Mouse (Mus musculus): ENCODE data around the gene Cib1. TPM values are rescaled to one million over a fixed set of nuclear protein-coding genes. Genes with fewer than 3 reads are reported as not detected.

Gene Cib1
- polyA plus RNA-seq, 1 experiment from 2014 or later = 526 TPM

- Histone ChIP-seq H3K27me3 (replicated peaks; ENCODE audit: control insufficient read depth, insufficient read depth, low read length) (no peaks in the 10 kb centered on the region), H3K9me3 (ENCODE audit: control insufficient read depth) (no peaks in the 10 kb centered on the region), H3K4me2 (replicated peaks; ENCODE audit: low read depth) (peak overlapping the region; percentile 88), H3K27ac (ENCODE audit: low read depth, low read length) (0 out of 2 replicates have a peak overlapping the region, but pooled peaks have one; percentile 98), H3K36me3 (ENCODE audit: control insufficient read depth, insufficient read depth) (peaks cover 34% of the 10 kb centered on the region), H3K4me1 (replicated peaks; ENCODE audit: control insufficient read depth, insufficient read depth, low read length) (0 out of 2 replicates have a peak, but pooled peaks cover 4% of the 10 kb centered on the region), H3K9ac (ENCODE audit: low read depth, low read length) (no peak overlapping the region), H3K4me3 (ENCODE audit: low read depth, low read length) (no peak overlapping the region)
- no peak for TF ChIP-seq CTCF (IDR thresholded peaks at IDR 0.05; ENCODE audit: low read depth)
- WGBS = 54% methylated on average over 6 of the region's 6 CpGs
- ATAC-seq = no peak
Measured at GRCm38 (mm10) chr7:80230196-80230595, 2.4 kb downstream of the Cib1 start.

DNA sequence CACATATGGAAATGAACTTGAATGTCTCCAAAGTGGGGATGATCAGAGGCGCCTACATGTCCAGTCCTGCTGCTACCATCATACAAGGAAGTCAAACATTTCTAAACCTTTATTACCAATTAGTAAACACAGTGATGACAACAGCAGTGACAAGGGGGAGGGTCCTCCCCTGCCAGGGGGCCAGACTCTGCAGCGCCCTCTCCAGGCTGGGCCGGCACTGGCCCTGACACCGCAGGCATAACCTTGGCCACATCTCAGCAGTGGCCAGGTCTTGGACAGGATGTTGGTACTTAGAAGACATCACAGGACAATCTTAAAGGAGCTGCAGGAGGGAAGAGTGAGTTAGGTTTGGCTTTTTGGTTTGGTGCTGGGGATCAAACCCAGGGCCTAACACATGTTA lies 5.5 kb downstream of the Cib1 start:
- Histone ChIP-seq H3K4me2 (replicated peaks; ENCODE audit: low read depth) (no peak overlapping the region), H3K9me3 (ENCODE audit: control insufficient read depth) (no peaks in the 10 kb centered on the region), H3K27ac (ENCODE audit: low read depth, low read length) (no peak overlapping the region; the same call in 1 of the 2 replicates), H3K9ac (ENCODE audit: low read depth, low read length) (no peak overlapping the region), H3K4me3 (ENCODE audit: low read depth, low read length) (no peak overlapping the region), H3K4me1 (replicated peaks; ENCODE audit: control insufficient read depth, insufficient read depth, low read length) (no peaks in the 10 kb centered on the region), H3K36me3 (ENCODE audit: control insufficient read depth, insufficient read depth) (peaks cover 62% of the 10 kb centered on the region), H3K27me3 (replicated peaks; ENCODE audit: control insufficient read depth, insufficient read depth, low read length) (no peaks in the 10 kb centered on the region)
- ATAC-seq = no peak
- TF ChIP-seq CTCF (IDR thresholded peaks at IDR 0.05; ENCODE audit: low read depth) = peak; percentile 47
- 84% methylated on average over 4 of the region's 4 CpGs for WGBS

- H3K9me3 ChIP-seq (ENCODE audit: control insufficient read depth) = no peaks in the 10 kb centered on the region
- H3K4me2 ChIP-seq (replicated peaks; ENCODE audit: low read depth) = no peak overlapping the region
- TF ChIP-seq CTCF (IDR thresholded peaks at IDR 0.05; ENCODE audit: low read depth) = no peak
- H3K9ac ChIP-seq (ENCODE audit: low read depth, low read length) = no peak overlapping the region
- WGBS = 81% methylated on average over 4 of the region's 4 CpGs
- peaks cover 90% of the 10 kb centered on the region for H3K36me3 ChIP-seq (ENCODE audit: control insufficient read depth, insufficient read depth)
- no peak overlapping the region for H3K4me3 ChIP-seq (ENCODE audit: low read depth, low read length)
- H3K27ac ChIP-seq (ENCODE audit: low read depth, low read length) = no peak overlapping the region
- H3K27me3 ChIP-seq (replicated peaks; ENCODE audit: control insufficient read depth, insufficient read depth, low read length) = no peaks in the 10 kb centered on the region
- no peak for ATAC-seq
- no peaks in the 10 kb centered on the region for H3K4me1 ChIP-seq (replicated peaks; ENCODE audit: control insufficient read depth, insufficient read depth, low read length)
Measured at GRCm38 (mm10) chr7:80221179-80221750, 11.3 kb downstream of the Cib1 start.

- H3K4me1 ChIP-seq (replicated peaks; ENCODE audit: control insufficient read depth, insufficient read depth, low read length) = no peaks in the 10 kb centered on the region
Measured at GRCm38 (mm10) chr7:80220237-80220797, 12.3 kb downstream of the Cib1 start.

DNA sequence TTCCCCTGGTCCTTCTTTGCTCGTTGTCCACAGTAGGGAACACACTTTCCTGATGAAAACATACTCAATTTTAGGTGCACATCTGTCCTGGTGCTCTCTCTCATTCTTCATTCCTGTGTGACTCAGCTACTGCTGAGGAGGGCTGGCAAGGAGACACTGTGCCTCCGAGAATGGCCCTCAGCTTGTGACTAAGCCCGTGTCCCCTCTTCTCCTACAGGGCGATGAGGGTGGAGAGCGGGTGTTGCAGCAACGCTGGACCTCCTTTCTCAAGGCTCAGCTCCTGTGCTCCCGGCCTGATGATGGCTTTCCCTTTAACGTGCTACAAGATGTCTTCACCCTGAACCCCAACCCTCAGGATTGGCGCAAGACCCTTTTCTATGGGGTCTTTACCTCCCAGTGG lies 13.9 kb downstream of the Cib1 start:
- Histone ChIP-seq H3K27me3 (replicated peaks; ENCODE audit: control insufficient read depth, insufficient read depth, low read length) (no peaks in the 10 kb centered on the region), H3K4me2 (replicated peaks; ENCODE audit: low read depth) (no peak overlapping the region), H3K36me3 (ENCODE audit: control insufficient read depth, insufficient read depth) (peaks cover 84% of the 10 kb centered on the region), H3K9me3 (ENCODE audit: control insufficient read depth) (no peaks in the 10 kb centered on the region), H3K9ac (ENCODE audit: low read depth, low read length) (no peak overlapping the region), H3K27ac (ENCODE audit: low read depth, low read length) (no peak overlapping the region), H3K4me1 (replicated peaks; ENCODE audit: control insufficient read depth, insufficient read depth, low read length) (no peaks in the 10 kb centered on the region), H3K4me3 (ENCODE audit: low read depth, low read length) (no peak overlapping the region)
- 92% methylated on average over 9 of the region's 9 CpGs for WGBS
- ATAC-seq = no peak
- no peak for TF ChIP-seq CTCF (IDR thresholded peaks at IDR 0.05; ENCODE audit: low read depth)

More at GRCm38 (mm10) chr7:80220237-80220797, 12.3 kb downstream of the Cib1 start:
- Histone ChIP-seq H3K27me3 (replicated peaks; ENCODE audit: control insufficient read depth, insufficient read depth, low read length) (no peaks in the 10 kb centered on the region), H3K4me3 (ENCODE audit: low read depth, low read length) (no peak overlapping the region), H3K27ac (ENCODE audit: low read depth, low read length) (no peak overlapping the region), H3K4me2 (replicated peaks; ENCODE audit: low read depth) (no peak overlapping the region), H3K9ac (ENCODE audit: low read depth, low read length) (no peak overlapping the region), H3K9me3 (ENCODE audit: control insufficient read depth) (no peaks in the 10 kb centered on the region), H3K36me3 (ENCODE audit: control insufficient read depth, insufficient read depth) (peaks cover 91% of the 10 kb centered on the region)
- WGBS = 93% methylated on average over 9 of the region's 9 CpGs
- no peak for ATAC-seq
- no peak for TF ChIP-seq CTCF (IDR thresholded peaks at IDR 0.05; ENCODE audit: low read depth)

DNA sequence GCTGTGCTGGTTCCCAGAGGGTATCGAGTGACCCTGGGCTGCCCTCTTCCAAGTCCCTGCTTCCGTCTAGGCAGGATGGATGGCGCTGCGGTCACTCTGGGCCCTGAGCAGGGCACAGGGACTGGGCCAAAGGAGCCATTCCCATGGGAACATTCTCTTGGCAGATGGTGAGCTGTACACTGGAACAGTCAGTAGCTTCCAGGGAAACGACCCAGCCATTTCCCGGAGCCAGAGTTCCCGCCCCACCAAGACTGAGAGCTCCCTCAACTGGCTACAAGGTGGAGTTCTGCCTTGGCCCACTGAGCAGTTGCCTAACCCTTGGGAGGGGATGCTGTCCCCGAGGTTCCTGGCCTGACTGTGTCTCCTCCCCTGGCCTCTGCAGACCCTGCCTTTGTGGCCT lies 16.0 kb downstream of the Cib1 start:
- no peaks in the 10 kb centered on the region for H3K27me3 ChIP-seq (replicated peaks; ENCODE audit: control insufficient read depth, insufficient read depth, low read length)
- peaks cover 77% of the 10 kb centered on the region for H3K36me3 ChIP-seq (ENCODE audit: control insufficient read depth, insufficient read depth)
- H3K4me3 ChIP-seq (ENCODE audit: low read depth, low read length) = no peak overlapping the region
- ATAC-seq = no peak
- H3K9ac ChIP-seq (ENCODE audit: low read depth, low read length) = no peak overlapping the region
- H3K9me3 ChIP-seq (ENCODE audit: control insufficient read depth) = no peaks in the 10 kb centered on the region
- 81% methylated on average over 8 of the region's 8 CpGs for WGBS
- H3K4me2 ChIP-seq (replicated peaks; ENCODE audit: low read depth) = no peak overlapping the region
- no peak overlapping the region for H3K27ac ChIP-seq (ENCODE audit: low read depth, low read length)
- peak; percentile 20; the same call in 1 of the 2 replicates for TF ChIP-seq CTCF (IDR thresholded peaks at IDR 0.05; ENCODE audit: low read depth)
- H3K4me1 ChIP-seq (replicated peaks; ENCODE audit: control insufficient read depth, insufficient read depth, low read length) = no peaks in the 10 kb centered on the region

All from intestine, postnatal 0 days (tissue).